Mouse (Mus musculus) adipocyte (in vitro differentiated cells): ENCODE measurements around the gene Srl.

ENCODE experiments used
- DNase-seq: peaks from one replicate; pipeline ENCODE4 v3.0.0-alpha.2; 2016; ENCODE audit warnings: low spot score

Srl gene

DNA sequence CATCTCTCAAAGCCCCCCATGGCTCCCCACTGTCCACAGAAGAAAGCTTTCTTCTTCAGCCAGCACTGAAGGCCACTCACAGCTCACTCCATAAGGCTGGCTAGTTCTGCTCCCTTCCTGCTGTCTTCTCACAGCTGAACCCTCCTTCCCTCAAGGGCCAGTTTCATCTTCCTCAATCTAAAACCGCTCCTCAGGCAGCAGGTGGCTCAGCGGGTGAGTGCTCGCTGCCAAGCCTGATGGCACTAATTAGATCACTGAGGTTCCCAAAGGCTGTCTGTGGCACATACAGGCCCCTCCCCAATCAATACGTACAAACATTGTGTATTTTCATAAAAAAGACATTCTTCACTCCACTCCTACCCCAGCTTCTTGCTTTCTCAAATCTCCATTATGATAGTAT, 22.5 kb downstream of the Srl start:
- no peak for DNase-seq

GRCm38 (mm10) chr16:4517906-4518305, 23.7 kb downstream of the Srl start:
- no peak for DNase-seq

DNA sequence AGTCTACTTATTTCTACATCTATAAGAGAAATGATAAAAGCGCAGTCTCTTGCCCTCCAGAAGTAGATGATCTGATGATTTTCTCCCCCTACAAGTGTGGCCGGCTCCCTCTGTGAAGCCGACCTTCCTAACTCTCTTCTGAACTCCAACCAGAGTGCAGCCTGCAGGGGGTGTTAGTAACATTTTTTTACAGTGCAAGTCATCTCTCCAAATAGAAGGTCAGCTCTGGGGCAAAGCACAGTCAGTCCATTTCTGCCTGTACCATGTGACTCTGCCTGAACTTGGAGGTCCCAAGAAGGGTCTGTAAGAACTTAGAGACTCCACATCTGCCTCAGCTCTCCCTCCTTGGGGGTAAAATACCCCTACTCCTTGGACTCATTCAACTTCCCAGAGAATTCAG, 27.2 kb downstream of the Srl start:
- no peak for DNase-seq

DNA sequence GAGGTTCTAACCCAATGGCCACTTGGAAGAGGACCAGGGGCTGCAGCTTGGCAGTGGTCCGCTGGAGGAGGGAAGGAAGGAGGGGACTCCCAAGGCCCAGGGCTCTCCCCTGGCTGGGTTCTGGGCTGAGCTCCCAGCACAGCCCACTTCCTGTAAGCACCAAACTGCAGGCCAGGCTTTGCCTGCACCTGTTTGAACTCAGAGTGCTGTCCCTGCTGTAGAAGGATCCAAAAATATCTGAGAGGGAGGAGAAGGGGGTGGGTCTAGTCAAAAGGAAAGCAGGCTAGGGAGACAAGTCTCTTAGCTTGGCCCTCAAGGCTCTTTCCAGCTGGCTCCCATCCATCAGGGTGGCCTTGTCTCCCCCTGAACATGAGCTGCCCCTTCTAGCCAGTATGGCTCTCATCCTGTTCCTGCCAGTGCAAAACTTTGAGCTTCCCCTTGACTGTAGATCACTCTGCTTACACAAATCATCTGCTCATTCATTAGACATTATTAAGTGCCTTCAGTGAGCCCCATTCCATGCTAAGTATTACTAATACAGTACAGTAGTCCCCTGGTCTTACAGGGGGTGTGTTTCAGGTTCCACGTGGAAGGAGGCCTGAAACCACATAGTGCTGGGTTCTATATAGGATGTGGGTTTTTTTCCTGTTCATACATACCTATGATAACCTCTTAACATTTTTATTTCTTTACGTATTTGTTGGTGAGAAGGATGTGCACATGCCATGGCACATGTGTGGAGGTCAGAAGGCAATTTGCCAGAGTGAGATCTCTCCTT, 28.8 kb downstream of the Srl start:
- peak; percentile 96 for DNase-seq

DNA sequence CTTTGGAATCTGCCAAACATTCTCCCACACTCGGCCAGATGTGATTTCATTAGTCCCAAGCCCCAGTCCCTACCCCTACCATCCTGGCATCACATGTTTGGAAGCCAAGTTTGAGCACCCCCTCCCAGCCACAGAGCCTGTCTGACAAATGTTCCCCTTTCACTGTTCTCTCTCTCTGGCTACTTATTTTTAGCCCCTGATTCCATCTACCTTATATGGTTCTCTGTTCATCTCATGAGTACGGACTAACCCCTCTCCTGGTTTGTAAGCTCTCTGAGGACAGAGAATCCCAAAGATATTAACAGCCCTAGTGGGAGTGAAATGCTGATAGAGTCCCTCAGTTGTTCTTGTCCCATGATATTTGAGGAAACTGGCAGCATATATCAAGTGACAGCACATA, 30.2 kb downstream of the Srl start:
- no peak for DNase-seq

DNA sequence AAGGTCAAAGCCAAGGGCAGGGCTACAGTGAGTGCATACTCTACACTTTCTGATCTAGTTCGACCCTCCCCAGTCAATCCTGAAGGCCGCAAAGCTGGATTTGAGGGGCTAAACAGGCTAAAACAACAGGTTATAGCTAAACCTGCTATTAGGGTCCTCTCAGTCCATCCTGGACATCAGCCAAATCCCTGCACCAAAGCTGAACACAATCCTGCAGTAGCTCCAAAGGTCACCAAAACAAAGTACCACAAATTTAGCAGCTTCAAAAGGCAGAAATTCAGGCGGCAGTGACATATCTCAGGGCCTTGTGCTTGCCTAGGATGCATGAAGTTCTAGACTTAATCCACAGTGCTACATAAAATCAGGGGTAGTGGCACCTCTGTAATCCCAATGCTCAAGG, 35.4 kb downstream of the Srl start:
- DNase-seq = no peak

DNA sequence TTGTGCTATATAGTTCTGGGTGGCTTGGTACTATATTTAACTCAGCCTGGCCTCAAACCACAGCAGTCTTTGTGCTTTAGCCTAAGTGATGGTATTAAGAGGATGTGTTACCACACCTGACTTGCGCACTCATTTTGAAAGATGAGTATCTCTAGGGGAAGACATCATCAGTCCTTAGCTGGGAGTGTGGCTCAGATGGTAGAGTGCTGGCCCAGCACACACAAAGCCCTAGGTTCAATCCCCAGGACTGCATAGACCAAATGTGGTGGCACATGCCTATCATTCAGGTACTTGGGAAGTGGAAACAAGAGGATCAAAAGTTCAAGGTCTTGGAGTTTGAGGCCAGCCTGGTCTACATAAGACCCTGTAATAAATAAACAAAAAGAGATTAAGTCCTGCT, 38.1 kb downstream of the Srl start:
- no peak for DNase-seq

DNA sequence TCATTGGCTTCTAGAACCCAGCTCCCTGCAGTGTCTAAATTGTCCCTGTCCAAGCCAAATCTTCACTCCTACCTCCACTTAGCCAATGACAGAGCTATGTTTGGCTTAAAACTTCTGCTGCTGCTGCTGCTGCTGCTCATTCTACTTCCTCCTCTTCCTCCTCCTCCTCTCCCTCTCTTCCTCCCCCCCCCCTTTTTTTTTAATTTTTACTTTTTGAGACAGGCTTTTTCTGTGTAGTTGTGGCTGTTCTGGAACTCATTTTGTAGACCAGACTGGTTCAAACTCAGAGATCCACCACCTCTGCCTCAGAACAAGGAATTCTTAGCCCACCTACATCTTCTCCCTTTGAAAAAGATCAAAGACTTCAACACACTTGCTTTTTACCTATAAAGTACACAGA, 39.0 kb downstream of the Srl start:
- no peak for DNase-seq

- DNase-seq = no peak
Measured at GRCm38 (mm10) chr16:4501703-4502102, 39.9 kb downstream of the Srl start.

DNA sequence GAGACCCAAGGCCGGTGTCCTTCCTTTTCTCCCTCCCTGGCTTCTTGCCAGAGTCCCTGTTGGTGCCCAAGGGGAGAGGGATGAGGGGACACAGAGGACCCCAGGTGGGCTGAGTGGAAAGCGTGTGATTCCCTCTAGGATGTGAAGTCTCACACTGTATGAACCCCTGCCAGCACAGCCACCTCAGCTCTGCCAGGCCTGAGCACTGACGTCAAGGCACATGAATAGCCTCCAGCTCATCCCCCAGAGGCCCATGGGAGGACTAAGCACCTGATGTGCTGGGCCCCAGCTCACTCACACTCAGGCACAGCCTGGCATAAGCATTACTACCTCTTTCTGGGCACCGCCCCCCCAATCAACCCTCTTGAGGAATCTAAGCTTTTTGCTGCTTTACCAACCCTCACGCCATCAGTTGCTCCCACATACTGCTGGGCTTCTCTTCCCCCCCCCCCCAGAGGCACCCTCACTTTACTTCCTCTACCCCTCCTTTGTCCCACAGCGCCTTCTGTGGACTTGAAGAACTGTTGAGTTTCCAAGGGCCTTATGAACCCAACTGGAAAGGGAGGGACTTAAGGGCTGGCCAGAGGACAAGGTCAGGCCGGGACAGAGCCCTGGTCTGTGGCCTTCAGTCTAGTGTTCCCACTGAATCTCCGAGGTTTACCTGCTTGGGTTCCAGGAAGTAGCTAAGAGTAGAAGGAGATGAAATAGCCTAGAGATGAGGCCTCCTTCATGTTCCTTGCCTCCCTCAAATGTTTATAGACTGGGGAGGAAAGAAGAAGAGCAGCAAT, 40.8 kb downstream of the Srl start:
- no peak for DNase-seq

GRCm38 (mm10) chr16:4497762-4498607, 43.6 kb downstream of the Srl start:
- no peak for DNase-seq

DNA sequence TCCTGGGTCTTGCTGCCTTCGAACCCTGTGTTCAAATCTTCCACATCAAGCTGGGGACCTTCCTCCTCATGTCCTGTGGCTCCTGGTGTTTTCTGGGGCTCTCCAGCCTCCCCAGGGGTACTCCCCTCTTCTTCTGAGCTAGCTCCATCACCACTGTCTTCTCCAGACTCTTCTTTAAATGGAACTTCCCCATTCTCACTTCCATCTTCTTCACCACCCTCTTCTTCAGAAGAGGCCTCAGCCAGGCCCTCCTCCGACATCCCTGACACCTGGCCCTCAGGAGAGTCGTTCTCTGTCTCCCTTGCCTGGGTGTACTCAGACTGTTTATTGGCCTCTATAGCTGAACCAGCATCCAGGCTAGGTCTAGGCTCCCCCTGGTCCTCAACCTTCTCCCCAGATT, 45.1 kb downstream of the Srl start:
- DNase-seq = no peak

GRCm38 (mm10) chr16:4495861-4496260, 45.8 kb downstream of the Srl start:
- no peak for DNase-seq

DNA sequence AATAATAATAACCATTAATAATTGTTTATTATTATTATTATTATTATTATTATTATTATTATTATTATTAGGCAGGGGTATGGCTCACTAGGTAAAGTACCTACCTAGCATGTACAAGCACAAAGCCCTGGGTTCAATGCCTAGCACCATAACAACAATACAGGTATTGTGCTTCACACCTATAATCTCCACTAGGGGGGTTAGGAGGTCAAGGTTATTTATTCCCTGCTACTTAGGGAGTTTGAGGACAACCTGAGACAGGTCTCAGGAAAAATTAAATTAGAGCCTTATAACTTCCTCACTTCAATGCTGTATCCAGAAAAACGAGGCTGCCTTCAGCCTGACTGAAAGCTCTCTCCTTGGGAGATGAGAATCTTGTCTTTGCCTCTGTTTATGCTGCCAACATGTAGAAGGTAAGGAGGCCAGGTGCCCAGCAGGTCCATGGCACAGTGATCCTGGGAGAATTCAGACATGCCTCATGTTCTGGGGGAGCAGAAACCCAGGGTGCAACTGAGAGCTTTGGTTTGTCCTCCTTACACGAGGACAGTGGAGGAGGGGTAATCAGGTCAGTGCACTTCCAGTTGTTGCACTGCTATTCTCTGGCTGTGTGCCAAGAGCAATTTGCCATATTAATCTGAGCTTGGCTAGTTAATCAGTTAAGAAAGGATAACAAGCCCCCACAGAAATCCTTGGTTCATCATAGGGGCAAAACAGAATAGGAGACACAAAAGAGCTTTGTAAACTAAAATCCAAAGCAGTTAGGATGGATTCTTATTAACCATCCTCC, 48.6 kb downstream of the Srl start:
- no peak for DNase-seq

DNA sequence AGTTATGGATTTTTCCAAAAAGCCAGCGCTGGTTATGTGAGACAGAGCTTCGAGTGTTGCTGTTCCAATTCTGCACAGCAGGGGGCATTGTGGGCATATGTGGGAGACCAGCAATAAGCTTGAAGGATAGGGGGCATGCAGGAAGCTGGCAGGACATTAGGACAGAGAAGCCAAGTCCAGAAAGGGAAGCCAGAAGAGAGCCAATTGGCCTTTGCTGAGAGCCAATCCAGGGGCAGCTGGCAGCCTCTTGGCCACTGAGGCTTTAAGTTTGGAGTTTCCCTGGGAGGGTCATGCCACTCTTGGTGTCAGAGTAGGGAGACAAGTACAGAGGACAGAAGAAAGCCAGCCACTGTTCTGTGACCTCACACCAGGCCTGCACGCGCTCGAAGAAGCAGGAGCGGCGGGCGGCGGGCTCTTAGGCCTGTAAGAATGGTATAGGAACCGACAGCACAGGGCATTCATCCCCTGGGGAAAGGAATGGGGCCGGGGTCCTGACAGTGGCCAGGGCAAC, 52.4 kb downstream of the Srl start:
- peak; percentile 99 for DNase-seq

- DNase-seq = peak; percentile 56
Measured at GRCm38 (mm10) chr16:4480616-4481265, 60.9 kb downstream of the Srl start.

DNA sequence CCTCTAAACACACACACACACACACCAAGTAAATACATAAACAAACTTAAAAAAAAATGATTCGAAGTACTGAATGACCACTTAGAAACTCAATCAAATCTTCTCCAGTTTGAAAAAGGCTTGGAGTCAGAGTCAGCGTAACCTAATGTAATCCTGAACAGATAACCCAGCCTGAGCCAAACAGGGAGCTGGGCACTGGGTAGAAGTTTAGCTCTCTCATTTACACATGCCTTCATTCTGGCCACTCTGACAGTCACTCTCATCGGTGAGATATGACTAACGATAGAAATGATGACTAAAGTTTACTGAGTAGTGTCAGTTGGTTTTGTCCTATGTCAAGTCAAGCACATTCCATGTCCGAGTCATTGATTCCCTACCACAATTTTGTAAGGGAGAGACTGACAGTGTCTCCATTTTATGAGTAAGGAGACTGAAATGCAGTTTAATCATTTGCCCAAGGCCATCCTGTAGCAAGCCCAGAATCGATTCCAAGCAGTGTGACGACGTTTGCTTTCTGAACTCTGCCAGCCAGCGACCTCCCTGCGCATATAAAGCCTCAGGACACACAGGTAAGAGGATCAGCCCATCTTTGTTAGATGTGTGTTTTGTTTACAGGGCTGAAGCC, 63.9 kb downstream of the Srl start:
- peak; percentile 86 for DNase-seq

DNA sequence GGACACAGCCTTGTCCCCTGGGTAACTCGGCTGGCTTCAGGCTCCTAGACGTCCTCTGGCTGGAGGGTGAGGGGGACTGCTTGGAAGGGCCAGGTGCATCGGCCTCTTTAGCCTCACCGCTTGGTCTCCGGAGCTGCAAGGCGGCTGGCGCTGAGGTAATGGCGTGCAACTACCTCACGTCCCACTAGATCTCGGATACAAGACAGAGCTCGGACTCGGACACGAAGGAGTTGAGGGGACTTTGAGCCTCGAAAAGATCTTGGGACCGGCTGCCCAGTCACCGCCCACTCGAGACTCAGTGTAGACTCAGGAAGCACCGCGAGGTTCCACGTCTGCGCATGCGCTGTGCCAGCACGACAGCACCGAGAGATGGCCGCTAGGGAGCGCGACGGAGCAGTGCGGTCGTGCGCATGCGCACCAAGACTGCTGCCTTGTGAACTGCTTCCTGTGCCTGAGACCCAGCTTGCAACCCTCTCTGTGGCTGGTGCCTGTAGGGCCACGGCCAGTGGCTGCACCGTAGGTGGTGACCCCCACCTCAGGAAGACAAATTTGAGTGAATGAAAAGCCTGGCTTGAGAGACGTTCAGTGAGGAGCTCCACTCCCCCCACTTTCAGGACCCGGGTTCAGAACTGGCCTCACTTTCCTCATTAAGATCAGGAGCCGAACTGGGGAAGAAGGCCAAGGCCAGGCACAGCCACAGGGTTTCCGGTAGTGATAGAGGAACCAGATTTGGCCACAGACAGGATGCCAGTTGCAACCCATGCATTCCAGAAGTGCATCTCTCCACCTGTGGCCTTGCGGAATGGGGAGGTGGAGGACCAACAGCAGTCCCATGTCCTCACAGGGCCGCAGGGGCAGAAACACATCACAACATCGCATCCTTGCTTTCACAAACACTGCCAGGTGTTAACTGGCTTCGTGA, 66.5 kb downstream of the Srl start:
- DNase-seq = no peak
